Mouse (Mus musculus): ENCODE results near the gene Kif3b.

- TF ChIP-seq GATA1 (IDR thresholded peaks at IDR 0.05; ENCODE audit: low read length) (no peak), TAL1 (IDR thresholded peaks at IDR 0.05; ENCODE audit: low read length) (peak; percentile 39; the same call in 2 of the 3 replicates)
Measured at GRCm38 (mm10) chr2:153350552-153351181, 59.5 kb downstream of the Kif3b start.

All from erythroblast, embryonic 14.5 days (primary cell).